Mouse (Mus musculus) stomach, postnatal 0 days (tissue): ENCODE results near the gene Prcp.

ENCODE experiments used
- CTCF ChIP-seq: IDR thresholded peaks from 2 replicates; pipeline ENCODE4 v1.5.1; 2016; ENCODE audit warnings: antibody characterized with exemption, low read depth, mild to moderate bottlenecking, moderate library complexity
- EP300 ChIP-seq: optimal IDR thresholded peaks from 2 replicates; pipeline ENCODE3; 2016; ENCODE audit warnings: antibody characterized with exemption

DNA sequence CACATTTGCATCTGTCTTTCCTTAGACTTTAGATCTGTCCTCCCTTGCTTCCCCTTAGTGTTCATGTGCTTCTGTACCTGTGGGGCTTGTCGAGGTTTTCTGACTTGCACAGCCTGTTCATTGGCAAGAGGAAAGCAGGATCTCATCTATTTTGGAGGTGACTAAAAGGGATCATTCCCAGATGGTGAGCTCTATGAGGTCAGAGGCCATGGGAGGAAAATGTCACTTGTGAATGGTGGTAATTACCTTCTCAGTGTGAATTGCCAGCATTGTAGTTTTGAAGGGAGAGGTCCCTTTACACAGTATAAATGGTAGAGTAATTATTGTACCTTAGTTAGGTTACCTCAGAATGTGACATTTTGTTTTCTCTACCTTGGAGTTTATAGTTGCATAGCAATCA is 15.9 kb downstream of the Prcp start:
- TF ChIP-seq CTCF = no peak
- no peak for TF ChIP-seq EP300
